Mouse (Mus musculus) myocyte (in vitro differentiated cells): ENCODE measurements around the gene Ntsr1. TPM values are rescaled to one million over a fixed set of nuclear protein-coding genes. Genes with fewer than 3 reads are reported as not detected.

Source experiments
- H3K27me3 ChIP-seq: one replicate; pipeline ENCODE4 v1.6.1; 2011; ENCODE audit not compliant: control insufficient read depth, insufficient read depth, insufficient read length
- H3K36me3 ChIP-seq: one replicate; pipeline ENCODE4 v1.6.1; 2011; ENCODE audit not compliant: control insufficient read depth, insufficient read depth
- H3K4me2 ChIP-seq: one replicate; pipeline ENCODE4 v1.6.1; 2011; ENCODE audit warnings: low read depth, control low read depth
- H3K4me3 ChIP-seq: one replicate; pipeline ENCODE4 v1.5.1; 2011; ENCODE audit warnings: mild to moderate bottlenecking, control low read depth, moderate library complexity
- H3K79me2 ChIP-seq: one replicate; pipeline ENCODE4 v1.6.1; 2011; ENCODE audit not compliant: control insufficient read depth, insufficient read depth
- H3ac ChIP-seq: one replicate; pipeline ENCODE4 v1.6.1; 2011; ENCODE audit not compliant: control insufficient read depth, insufficient read length
- CEBPB ChIP-seq: IDR thresholded peaks from 2 replicates; pipeline ENCODE4 v1.6.1; 2011; ENCODE audit warnings: mild to moderate bottlenecking, moderate library complexity; ENCODE audit not compliant: poor library complexity, insufficient read depth, severe bottlenecking
- E2F4 ChIP-seq: IDR thresholded peaks from one replicate; pipeline ENCODE4 v1.6.1; 2011; ENCODE audit warnings: mild to moderate bottlenecking, control low read depth, moderate library complexity; ENCODE audit not compliant: insufficient read depth
- MAX ChIP-seq: IDR thresholded peaks from one replicate; pipeline ENCODE4 v1.6.1; 2011; ENCODE audit warnings: low read depth, mild to moderate bottlenecking, control low read depth
- MYOD1 ChIP-seq, 3 experiments: IDR thresholded peaks; one replicate each; pipeline ENCODE4 v1.6.1; 2011; ENCODE audit warnings: control low read depth in 2 of 3, low read depth in 2 of 3, mild to moderate bottlenecking in 2 of 3, moderate library complexity in 1 of 3; ENCODE audit not compliant: insufficient read length in 2 of 3, control insufficient read depth in 1 of 3
- MYOG ChIP-seq, 3 experiments: IDR thresholded peaks; one replicate each; pipeline ENCODE4 v1.6.1; 2011; ENCODE audit warnings: control low read depth in 2 of 3, low read depth in 2 of 3, mild to moderate bottlenecking in 2 of 3; ENCODE audit not compliant: insufficient read length in 2 of 3, control insufficient read depth in 1 of 3, insufficient read depth in 1 of 3
- POLR2A ChIP-seq: IDR thresholded peaks from one replicate; pipeline ENCODE4 v1.6.1; 2011; ENCODE audit warnings: low read depth, mild to moderate bottlenecking, control low read depth, moderate library complexity; ENCODE audit not compliant: insufficient read length
- POLR2AphosphoS2 ChIP-seq: IDR thresholded peaks from one replicate; pipeline ENCODE4 v1.6.1; 2011; ENCODE audit warnings: low read depth, control low read depth; ENCODE audit not compliant: insufficient read length
- REST ChIP-seq: IDR thresholded peaks from one replicate; pipeline ENCODE4 v1.6.1; 2011; ENCODE audit warnings: mild to moderate bottlenecking, control low read depth, moderate library complexity; ENCODE audit not compliant: insufficient read depth, insufficient read length
- SRF ChIP-seq: IDR thresholded peaks from one replicate; pipeline ENCODE4 v1.6.1; 2011; ENCODE audit warnings: low read depth; ENCODE audit not compliant: control insufficient read depth, insufficient read length
- TCF12 ChIP-seq: IDR thresholded peaks from one replicate; pipeline ENCODE4 v1.6.1; 2011; ENCODE audit warnings: mild to moderate bottlenecking, control low read depth; ENCODE audit not compliant: poor library complexity, insufficient read depth, severe bottlenecking
- TCF3 ChIP-seq: IDR thresholded peaks from one replicate; pipeline ENCODE4 v1.6.1; 2011; ENCODE audit warnings: low read depth, control low read depth; ENCODE audit not compliant: insufficient read length
- USF1 ChIP-seq: IDR thresholded peaks from one replicate; pipeline ENCODE4 v1.6.1; 2011; ENCODE audit warnings: low read depth, mild to moderate bottlenecking, control low read depth, moderate library complexity
- polyA plus RNA-seq: library from polyadenylated mRNA; unstranded; fragments of >200 nt; fragmentation: generic; extraction: Trizol; gene quantifications from one replicate; pipeline ENCODE4 v1.2.1, GENCODE M21; 2012; ENCODE audit warnings: missing spikeins

The Ntsr1 gene
- polyA plus RNA-seq, 1 experiment, result not detected

GRCm38 (mm10) chr2:180547384-180548106 is 47.8 kb downstream of the Ntsr1 start:
- no peak overlapping the region for H3K4me3 ChIP-seq
- no peaks in the 10 kb centered on the region for H3K79me2 ChIP-seq
- TF ChIP-seq MYOD1 (IDR thresholded peaks at IDR 0.05; ENCODE audit: control insufficient read depth in 1 of 3, insufficient read length in 2 of 3, low read depth in 2 of 3), result no peak
- no peak for TF ChIP-seq USF1
- TF ChIP-seq SRF, result no peak
- TF ChIP-seq POLR2A, result no peak
- no peak for TF ChIP-seq CEBPB
- no peak for TF ChIP-seq REST
- no peak for TF ChIP-seq TCF12
- TF ChIP-seq E2F4, result no peak
- TF ChIP-seq MAX, result no peak
- TF ChIP-seq MYOG (IDR thresholded peaks at IDR 0.05; ENCODE audit: control insufficient read depth in 1 of 3, insufficient read depth in 1 of 3, insufficient read length in 2 of 3, low read depth in 2 of 3), result no peak
- TF ChIP-seq POLR2AphosphoS2, result no peak
- H3ac ChIP-seq, result no peak overlapping the region
- peaks cover 31% of the 10 kb centered on the region for H3K27me3 ChIP-seq
- H3K36me3 ChIP-seq, result no peaks in the 10 kb centered on the region
- no peak overlapping the region for H3K4me2 ChIP-seq

- Histone ChIP-seq H3K36me3 (no peaks in the 10 kb centered on the region), H3K27me3 (peaks cover 30% of the 10 kb centered on the region), H3K4me2 (no peak overlapping the region), H3K79me2 (no peaks in the 10 kb centered on the region), H3ac (no peak overlapping the region), H3K4me3 (no peak overlapping the region)
- no peak for TF ChIP-seq MAX
- TF ChIP-seq TCF3, result no peak
- no peak for TF ChIP-seq MYOD1 (IDR thresholded peaks at IDR 0.05; ENCODE audit: control insufficient read depth in 1 of 3, insufficient read length in 2 of 3, low read depth in 2 of 3)
- no peak for TF ChIP-seq E2F4
- TF ChIP-seq POLR2A, result no peak
- no peak for TF ChIP-seq REST
- no peak for TF ChIP-seq TCF12
- TF ChIP-seq SRF, result no peak
- no peak for TF ChIP-seq MYOG (IDR thresholded peaks at IDR 0.05; ENCODE audit: control insufficient read depth in 1 of 3, insufficient read depth in 1 of 3, insufficient read length in 2 of 3, low read depth in 2 of 3)
- TF ChIP-seq USF1, result no peak
- TF ChIP-seq CEBPB, result no peak
- no peak for TF ChIP-seq POLR2AphosphoS2
These were observed 52.6 kb downstream of the Ntsr1 start for GRCm38 (mm10) chr2:180552340-180552739.

GRCm38 (mm10) chr2:180555219-180555618 is 55.4 kb downstream of the Ntsr1 start:
- H3K27me3 ChIP-seq, result peaks cover 22% of the 10 kb centered on the region
- no peaks in the 10 kb centered on the region for H3K36me3 ChIP-seq
- TF ChIP-seq POLR2A (no peak), SRF (no peak), POLR2AphosphoS2 (no peak), MAX (no peak), CEBPB (no peak)
- H3K4me3 ChIP-seq, result no peak overlapping the region
- H3K79me2 ChIP-seq, result no peaks in the 10 kb centered on the region
- no peak overlapping the region for H3K4me2 ChIP-seq
- no peak overlapping the region for H3ac ChIP-seq

GRCm38 (mm10) chr2:180556470-180556869 is 56.7 kb downstream of the Ntsr1 start:
- no peaks in the 10 kb centered on the region for H3K36me3 ChIP-seq
- H3ac ChIP-seq, result no peak overlapping the region
- no peaks in the 10 kb centered on the region for H3K79me2 ChIP-seq
- TF ChIP-seq TCF3 (no peak), MYOD1 (IDR thresholded peaks at IDR 0.05; ENCODE audit: control insufficient read depth in 1 of 3, insufficient read length in 2 of 3, low read depth in 2 of 3) (no peak), E2F4 (no peak), POLR2AphosphoS2 (no peak), USF1 (no peak), REST (no peak), MYOG (IDR thresholded peaks at IDR 0.05; ENCODE audit: control insufficient read depth in 1 of 3, insufficient read depth in 1 of 3, insufficient read length in 2 of 3, low read depth in 2 of 3) (no peak), POLR2A (no peak), MAX (no peak), SRF (no peak), TCF12 (no peak), CEBPB (no peak)
- no peak overlapping the region for H3K4me3 ChIP-seq
- no peak overlapping the region for H3K4me2 ChIP-seq
- peaks cover 14% of the 10 kb centered on the region for H3K27me3 ChIP-seq

- Histone ChIP-seq H3K4me3 (no peak overlapping the region), H3K27me3 (peaks cover 40% of the 10 kb centered on the region), H3K4me2 (no peak overlapping the region), H3K79me2 (no peaks in the 10 kb centered on the region), H3K36me3 (no peaks in the 10 kb centered on the region), H3ac (no peak overlapping the region)
- TF ChIP-seq MAX (no peak), REST (no peak), E2F4 (no peak), MYOG (IDR thresholded peaks at IDR 0.05; ENCODE audit: control insufficient read depth in 1 of 3, insufficient read depth in 1 of 3, insufficient read length in 2 of 3, low read depth in 2 of 3) (no peak), TCF12 (no peak), SRF (no peak), POLR2AphosphoS2 (no peak), TCF3 (no peak), MYOD1 (IDR thresholded peaks at IDR 0.05; ENCODE audit: control insufficient read depth in 1 of 3, insufficient read length in 2 of 3, low read depth in 2 of 3) (no peak), USF1 (no peak), POLR2A (no peak), CEBPB (no peak)
These were observed 60.5 kb downstream of the Ntsr1 start for GRCm38 (mm10) chr2:180560245-180560644.
